Mouse (Mus musculus): ENCODE data around the gene Madd.
A peak's percentile ranks its signal among the peaks of the same experiment; 100 is the strongest.
"Not testable (repeated sequence)": the region's sequence is repeated elsewhere in the genome, so short reads cannot be mapped to it uniquely, and the experiment has no call there.

Madd gene

DNA sequence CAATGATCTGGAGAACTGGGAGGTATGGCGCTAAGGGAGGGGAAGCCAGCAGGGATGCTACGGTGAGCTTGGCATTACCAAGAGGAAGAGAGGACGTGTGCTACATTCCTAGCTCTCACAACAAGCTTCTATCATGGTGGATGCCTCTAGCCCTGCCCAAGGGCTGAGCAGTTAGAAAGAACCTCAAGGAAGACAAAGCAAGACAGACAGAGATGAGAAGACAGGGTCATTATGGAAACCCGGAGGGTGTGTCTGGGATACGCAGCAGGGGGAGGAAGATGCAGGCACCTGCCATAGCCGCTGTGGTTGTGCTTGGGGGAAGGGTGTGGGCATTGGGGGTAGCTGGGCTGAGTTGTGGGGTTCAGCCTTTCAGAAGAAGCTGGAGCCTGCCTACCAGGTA lies 60.1 kb downstream of the Madd start:
- DNase-seq (ENCODE audit: low spot score) = no peak

DNA sequence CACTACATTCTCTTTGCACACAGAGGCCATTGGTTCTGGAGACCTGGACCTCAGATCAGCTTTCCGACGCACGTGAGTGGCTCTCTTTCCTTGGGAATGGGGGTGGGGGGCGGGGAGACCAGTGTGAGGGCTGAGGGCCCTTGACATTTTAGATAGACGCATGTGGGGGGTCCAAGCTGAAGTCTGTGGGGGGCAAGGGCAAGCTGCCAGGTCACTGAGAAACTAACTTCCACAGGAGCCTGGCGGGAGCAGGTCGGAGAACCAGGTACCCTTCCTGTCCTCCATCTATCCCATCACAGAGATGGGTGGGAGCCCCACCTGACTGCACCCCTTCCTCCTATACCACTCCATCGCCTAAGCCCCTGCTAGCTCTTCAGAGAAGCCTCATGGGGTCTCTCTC lies 62.1 kb downstream of the Madd start:
- DNase-seq (ENCODE audit: low spot score) = no peak

DNA sequence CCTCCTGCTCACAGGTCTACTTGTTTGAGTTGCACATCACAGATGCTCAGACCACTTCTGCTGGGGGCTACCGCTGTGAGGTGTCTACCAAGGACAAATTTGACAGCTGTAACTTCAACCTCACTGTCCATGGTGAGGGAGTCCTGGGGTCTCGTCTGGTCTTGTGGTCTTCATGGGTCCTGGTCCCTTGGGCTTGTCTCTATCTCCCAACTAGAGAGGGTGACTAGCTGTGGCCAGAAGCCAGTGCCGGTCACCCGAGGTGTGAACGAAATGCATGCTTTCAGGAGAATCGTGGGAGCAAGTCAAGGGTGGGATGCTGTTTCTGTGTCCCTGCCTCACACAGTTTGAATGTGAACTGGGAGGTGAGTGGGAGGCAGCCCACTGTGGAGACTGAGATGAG lies 62.6 kb downstream of the Madd start:
- no peak for DNase-seq (ENCODE audit: low spot score)

DNA sequence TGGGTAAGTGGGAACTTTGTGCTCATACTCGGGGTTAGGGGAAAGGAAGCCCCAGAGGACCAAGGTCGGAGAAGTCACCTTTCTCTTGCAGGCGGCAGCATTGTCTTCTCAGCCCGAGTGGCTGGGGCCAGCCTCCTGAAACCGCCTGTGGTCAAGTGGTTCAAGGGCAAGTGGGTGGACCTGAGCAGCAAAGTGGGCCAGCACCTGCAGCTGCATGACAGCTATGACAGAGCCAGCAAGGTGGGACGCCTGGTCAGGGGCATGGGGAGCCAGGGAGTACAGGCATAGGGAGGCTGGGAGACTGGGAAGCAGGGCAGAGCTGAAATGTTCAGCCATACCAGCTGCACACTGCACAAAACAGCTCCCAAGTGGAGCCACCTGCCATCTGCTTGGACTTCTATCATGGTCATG lies 63.4 kb downstream of the Madd start:
- DNase-seq (ENCODE audit: low spot score) = no peak

DNA sequence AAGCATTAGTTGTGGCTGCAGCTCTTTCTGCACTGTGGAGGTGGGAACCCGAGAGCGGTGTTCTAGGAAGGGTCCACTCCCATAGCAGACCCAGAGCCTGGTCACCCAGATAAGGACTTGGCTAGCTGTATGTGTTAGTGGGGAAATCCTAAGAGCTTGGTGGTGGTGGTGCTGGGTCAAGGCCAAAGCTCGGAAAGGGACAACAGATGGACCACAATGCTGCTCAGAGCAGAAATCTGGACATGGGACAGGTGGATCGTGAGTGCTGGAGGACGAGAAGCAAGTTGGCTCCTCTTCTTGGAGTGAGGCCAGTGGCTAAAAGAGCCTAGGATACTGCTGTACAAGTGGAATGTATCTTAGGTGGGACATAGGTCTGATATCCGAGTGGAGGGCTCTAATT lies 64.1 kb downstream of the Madd start:
- no peak for DNase-seq (ENCODE audit: low spot score)

DNA sequence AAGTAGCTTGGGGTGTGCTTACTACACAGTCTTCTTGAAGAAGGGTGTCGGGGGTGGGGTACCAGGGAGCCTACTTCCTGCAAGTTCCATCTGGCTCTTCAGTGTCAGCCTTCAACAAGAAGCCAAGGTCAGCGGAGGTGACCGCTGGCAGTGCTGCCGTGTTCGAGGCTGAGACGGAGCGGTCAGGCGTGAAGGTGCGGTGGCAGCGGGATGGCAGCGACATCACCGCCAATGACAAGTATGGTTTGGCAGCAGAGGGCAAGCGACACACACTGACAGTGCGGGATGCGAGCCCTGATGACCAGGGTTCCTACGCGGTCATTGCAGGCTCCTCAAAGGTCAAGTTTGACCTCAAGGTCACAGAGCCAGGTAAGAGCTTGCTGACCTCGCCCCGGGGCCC lies 64.6 kb downstream of the Madd start:
- no peak for DNase-seq (ENCODE audit: low spot score)

DNA sequence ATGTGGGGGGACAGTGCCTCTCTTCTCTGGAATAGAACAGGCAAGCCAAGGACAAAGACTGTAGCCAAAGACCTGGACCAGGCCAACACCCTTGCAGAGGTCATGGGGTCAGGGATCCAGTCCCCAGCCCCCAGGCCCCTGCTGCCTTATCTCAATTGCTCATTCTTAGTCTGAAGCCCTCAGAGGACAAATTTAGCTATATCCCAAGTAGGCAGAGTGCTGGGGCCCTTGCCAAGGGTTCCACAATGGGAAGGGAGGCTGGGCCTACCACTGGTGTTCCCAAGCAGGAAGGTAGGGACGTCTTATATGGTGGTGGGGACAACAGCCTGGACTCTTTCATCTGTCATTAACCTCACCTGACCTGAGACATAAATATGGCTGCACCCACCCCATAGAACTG lies 65.0 kb downstream of the Madd start:
- DNase-seq (ENCODE audit: low spot score) = no peak

DNA sequence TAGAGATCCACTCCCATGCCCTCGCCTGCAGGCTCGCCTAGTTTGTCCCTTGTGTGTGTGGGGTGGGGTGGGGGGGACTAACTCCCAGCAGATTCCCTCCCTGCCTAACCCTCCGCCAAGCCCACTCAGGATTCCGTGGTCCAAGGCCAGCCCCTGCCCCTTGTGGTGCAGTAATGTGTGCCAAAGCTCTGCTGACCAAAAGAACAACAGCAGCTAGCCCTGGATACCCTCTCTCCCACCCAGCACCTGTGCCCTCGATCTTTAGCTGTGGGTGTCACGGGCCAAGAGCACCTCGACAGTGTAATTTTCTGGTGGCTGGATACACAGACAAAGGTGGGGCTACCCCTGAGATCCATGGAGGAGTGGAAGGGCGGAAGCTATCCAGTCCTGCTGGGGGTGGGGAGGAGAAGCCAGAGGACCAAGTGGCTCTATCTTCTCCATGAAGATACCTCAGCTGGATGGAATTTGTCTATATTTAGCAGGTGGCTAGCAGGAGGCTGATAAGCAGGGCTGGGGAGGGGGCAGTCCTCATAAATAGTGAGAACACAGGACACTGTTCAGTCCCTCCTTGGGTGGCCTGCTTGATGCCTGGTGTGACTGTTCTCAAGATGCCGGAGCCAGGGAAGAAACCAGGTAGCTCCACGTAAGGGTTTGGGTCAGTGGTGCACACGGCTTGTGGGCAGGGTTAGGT lies 65.9 kb downstream of the Madd start, which contains the start of gene Mybpc3:
Gene Mybpc3 (plus strand): TSS at position 560 of the 691 bp plus-strand sequence.
- DNase-seq (ENCODE audit: low spot score) = no peak

DNA sequence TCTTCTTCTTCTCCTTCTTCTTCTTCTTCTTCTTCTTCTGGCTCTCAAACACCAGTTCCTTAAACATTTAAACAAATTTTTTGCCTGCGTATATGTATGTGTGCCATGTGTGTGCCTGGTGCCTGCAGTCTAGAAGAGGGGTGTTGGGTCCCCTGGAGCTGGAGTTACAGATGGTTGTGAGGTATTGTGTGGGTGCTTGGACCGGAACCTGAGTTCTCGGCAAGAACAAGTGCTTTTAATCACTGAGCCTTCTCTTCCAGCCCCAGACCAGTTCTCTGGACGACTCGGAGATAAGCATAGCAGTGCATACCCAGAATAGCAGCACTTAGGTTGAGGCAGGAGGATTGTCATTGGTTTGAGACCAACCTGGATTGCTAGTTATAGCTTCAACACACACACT lies 66.8 kb downstream of the Madd start:
- DNase-seq (ENCODE audit: low spot score) = no peak

DNA sequence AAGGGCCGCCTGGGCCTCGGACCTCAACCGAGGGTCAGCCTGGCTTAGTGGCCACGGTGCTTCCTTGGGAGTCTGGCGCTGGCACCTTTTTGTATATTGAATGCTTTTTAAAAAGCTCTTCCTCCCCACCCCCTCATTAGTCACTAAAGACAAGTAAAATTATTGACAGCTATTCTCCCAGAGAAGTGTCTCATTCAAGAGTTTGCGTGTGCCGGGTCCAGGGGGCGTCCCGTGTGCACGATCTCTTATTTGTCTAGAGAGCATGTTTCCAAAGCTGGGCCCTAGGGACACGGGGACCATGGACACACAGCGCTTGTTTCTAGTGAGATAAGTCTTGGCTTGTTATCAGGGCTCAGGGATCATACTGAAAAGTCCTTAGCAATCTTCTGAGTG lies 68.1 kb downstream of the Madd start:
- no peak for DNase-seq (ENCODE audit: low spot score)

DNA sequence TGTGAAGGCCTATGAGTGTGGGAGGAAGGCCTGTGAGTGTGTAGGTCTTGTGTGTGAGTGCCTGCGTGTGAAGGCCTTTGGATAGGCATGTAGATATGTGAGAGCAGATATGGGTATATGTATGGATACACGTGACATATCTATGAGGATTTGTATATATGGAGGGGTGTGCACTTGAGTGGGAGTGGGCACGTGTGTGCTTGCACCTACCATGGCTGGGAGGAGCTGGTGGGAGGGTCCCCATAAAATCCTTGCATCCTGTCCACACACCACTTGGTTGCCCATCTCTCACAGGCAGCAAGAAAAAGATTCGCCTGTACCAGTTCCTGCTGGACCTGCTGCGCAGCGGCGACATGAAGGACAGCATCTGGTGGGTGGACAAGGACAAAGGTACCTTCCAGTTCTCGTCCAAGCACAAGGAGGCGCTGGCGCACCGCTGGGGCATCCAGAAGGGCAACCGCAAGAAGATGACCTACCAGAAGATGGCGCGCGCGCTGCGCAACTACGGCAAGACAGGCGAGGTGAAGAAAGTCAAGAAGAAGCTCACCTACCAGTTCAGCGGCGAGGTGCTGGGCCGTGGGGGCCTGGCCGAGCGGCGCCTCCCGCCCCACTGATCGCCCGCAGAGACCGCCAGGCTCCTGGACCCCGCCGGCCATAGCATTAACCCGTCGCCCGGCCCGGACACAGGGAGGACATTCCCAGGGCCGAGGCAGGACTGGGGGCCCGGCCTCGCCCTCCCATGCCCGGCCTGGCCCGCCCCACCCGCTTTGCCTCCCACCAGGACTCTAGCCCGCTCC lies 68.7 kb downstream of the Madd start:
- peak; percentile 94 for DNase-seq (ENCODE audit: low spot score)

DNA sequence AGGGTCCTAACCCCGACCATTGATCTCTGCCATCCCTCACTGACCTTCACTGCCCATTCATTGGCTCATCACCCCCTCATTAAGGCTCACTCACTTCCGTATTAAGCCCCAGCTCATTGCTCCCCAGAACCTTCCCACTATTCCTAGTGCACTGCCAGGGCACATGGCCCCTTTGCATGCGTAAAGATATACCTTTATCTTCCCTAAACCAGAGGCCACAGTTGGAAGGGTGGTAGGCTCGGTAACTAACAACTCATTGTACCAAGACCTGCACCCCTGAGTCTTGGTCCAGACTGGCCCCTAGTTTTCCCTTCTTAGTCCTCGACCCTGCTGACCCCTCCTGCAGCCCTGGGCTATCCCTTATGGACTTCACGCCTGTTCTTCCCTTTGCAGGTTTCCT lies 69.8 kb downstream of the Madd start:
- no peak for DNase-seq (ENCODE audit: low spot score)

DNA sequence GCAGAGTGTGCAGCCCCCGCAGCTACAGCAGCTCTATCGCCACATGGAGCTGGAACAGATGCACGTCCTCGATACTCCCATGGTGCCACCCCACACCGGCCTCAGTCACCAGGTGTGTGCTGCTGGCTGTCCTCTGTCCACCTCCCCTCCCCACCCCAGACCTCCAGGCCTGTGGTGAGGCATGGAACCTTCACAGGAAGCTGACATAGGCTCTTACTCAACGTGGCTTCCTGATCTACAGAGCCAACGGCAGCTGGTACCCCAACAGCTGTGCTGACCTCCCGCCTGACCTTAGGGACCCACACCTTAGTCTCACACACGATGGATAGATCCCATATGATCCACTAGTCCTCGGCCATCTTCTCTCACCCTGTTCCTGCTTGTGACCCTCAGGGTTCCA lies 70.3 kb downstream of the Madd start:
- DNase-seq (ENCODE audit: low spot score) = no peak

DNA sequence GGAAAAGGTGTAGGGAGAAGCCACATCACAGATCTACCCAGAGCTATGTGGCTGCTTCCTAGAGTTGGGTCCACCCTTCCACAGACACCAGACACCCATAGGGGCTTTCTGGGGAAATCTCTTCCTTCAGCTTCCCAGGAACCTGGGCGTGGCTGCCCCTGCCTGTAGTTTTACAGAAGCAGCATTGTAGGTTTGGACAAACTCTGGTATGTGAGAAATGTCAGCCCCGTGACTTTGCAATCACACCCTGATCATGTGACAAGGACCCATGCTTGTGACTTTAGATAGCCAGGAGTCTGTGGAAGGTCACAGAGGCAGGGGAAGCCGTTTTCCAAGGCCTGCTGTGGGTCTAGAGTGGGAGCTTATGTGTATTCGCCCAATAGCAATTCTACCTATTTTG lies 71.1 kb downstream of the Madd start:
- DNase-seq (ENCODE audit: low spot score) = peak; percentile 70

DNA sequence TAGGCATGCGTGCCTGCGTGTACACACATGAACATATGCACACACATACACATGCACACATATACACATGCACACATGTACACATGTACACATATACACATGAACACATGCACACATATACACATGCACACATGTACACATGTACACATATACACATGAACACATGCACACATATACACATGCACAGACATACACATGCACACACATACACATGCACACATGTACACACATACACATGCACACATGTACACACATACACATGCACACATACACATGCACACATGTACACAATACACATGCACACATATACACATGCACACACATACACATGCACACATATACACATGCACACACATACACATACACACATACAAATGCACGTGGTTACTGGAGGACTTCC lies 71.8 kb downstream of the Madd start:
- DNase-seq (ENCODE audit: low spot score) = not testable (repeated sequence)

DNA sequence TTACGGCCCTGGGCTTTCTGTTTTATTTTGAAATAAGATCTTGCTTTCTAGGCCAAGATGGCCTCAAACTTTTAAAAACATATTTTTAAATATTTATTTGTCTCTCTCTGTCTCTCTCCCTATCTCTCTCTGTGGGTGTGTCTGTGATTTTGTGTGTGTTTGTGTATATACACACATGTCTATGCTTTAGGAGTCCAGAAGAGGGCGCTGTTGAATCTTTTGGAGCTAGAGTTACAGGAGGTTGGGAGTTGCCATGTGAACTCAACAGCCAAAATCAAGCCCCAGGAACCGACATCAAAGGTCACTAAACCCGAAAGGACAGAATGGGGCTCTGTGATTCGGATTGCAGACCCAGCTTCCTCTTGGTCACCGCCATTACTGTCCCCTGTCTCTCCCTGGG lies 73.2 kb downstream of the Madd start:
- no peak for DNase-seq (ENCODE audit: low spot score)

DNA sequence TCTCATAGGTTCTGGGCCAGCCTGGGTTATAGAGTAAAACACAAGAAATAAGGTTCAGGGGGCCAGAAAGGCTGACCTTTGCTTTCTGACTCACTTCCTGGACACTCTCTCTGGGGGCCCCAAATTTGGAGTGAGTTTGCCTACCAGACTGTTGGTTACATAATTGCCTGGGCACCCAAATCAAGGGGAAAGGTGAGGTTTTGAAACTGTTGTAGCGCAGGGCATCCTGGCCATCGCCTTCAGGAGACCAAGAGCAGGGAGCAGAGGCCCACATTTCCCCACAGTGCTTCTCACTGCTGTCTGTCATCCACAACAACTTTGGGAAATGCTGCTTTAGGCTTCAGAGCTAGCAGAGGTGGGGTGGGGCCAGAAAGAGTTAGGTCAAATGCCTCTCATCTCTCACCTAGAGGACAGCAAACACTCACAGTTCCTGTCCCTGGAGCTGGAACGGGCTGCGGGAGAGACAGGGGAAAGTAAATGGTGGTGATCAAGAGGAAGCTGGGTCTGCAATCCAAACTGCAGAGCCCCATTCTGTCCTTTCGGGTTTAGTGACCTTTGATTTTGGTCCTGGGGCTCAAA lies 73.7 kb downstream of the Madd start:
- DNase-seq (ENCODE audit: low spot score) = no peak

DNA sequence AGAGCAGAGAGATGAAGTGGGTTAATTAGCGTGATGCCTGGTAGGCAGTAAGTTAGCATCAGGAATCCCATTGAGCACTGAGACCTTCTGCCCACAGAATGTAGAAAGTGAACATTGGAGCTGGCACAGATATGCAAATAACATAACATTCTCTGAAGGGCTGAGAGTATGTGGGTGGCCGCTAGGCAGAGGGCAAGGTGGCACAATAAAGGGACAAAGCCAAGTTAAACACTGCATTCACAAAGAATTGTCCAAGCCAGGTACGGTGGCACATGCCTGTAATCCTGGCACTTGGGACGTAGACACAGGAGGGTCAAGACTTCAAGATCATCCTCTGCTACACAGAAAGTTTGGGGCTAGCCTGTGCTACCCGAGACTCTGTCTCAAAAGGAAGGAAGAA lies 74.4 kb downstream of the Madd start:
- no peak for DNase-seq (ENCODE audit: low spot score)

DNA sequence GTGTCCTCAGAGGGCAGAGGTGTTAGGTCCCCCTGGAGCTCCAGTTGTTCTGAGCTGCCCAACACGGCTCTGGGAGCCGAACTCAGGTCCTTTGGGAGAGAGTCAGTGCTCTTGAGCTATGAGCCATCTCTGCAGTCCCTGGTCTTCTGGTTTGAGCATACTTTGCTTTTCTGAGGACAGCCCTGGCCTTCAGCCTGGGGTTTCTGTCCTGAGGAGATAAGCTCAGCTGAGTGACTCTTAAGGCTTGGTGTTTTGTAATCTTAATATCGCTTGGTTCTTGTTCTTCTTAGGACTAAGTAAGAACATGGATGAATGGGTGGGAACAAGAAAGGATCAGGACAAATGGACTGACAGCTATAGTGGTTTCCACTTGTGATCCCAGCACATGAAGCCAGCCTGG lies 75.5 kb downstream of the Madd start:
- DNase-seq (ENCODE audit: low spot score) = no peak

DNA sequence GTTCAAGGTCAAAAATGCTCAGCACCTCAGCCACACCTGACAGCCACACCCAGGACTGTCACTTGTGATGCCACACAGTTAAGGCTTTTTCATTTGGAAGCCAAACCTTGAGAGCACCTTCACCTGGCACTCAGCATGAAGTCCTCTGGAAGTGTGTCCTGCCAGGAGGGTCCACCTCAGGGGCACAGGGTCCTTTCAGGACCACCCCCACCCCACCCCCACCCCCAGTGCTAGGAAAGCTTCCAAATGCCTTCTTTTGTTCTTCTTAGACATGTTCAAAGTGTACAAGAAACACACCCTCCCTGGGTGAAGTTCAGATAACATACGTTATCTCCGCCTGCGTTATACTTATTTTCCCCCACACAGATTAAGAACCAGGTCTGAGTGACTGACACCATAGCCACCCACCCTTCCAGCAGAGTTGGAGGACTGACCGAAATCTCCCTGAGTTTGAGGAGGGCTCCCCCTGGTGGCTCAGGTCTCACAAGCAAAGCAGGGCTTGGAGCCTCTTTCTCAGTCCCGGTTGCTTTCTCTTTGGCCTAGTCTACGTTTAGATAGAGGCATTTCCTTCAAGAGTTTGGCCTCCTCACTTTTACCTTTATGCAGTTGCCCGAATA lies 82.4 kb downstream of the Madd start:
- DNase-seq (ENCODE audit: low spot score) = peak; percentile 75

DNA sequence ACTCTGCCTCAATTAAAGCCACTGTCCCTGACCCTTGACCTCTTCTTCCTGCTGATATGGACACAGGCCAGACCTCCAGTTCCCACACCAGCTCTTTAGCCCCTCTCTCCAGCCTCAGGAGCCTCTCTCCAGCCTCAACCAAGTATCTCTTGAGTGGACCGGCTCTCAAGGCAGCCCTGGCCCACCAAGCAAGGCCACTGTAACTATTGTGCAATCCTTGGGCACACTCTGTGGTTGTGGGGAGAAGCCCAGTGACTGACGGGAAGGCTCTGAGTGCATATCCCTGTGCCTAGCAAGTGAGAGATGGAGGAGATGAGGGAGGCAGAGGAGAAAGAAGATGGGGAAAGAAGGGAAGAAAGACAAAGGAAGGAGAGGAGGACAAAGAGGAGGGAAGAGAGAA lies 85.5 kb downstream of the Madd start:
- DNase-seq (ENCODE audit: low spot score) = no peak

DNA sequence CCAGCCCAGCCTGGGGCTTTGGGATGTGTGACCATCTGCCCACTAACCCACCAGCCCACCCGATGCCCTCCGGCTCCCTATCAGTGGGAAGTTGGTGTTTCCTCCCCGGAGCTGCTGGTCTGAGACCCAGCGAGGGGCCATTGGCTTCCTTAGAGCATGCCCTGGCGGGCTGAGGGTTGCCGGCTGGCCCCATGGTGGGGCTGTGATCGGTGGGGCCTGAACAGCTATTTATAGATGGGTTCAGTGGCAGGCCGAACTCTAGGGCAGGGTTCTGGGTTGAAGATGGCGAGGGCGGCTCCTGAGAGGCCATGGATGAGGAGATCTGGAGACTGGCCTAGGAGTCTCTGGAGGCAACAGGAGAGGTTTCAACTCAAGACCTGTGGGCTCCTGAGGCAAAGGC lies 86.6 kb downstream of the Madd start:
- DNase-seq (ENCODE audit: low spot score) = no peak

DNA sequence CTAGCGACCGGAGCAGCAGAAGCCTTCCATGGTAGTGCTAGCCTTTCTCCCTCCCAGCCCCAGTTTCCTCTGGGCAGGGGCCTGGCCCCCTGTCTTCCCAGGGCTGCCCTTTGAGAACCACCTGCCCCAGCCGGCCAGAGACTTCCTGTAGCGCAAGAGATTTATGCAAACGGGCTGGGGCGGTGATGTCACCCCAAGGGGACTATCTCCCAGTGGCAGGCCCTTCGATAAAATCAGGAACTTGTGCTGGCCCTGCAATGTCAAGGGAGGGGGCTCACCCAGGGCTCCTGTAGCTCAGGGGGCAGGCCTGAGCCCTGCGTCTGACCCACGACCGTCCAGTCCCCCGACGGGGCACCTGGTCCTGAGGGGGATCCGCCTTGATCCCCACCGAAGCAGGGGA lies 87.1 kb downstream of the Madd start:
- no peak for DNase-seq (ENCODE audit: low spot score)

Data from yolk sac, embryonic 10.5 days (tissue).